Comparison of ENCODE assay signal across 21 mouse cellular contexts in genomic region chr1:71312171-71312570, GRCm38 (mm10).
DNase-seq lines count a peak whose midpoint lies in the region.
"Had no signal": no experiment of that assay in that cellular context is flagged by ENCODE, and none has a peak within 500 bp of the region (broad histone marks: within the 10 kb centered on the region; RNA-seq: fewer than 3 reads in every experiment).

No protein-coding gene starts in this region.

- H3K9me3 ChIP-seq in heart, embryonic 10.5 days, result no peaks in the 10 kb centered on the region
- H3K9me3 ChIP-seq: embryonic facial prominence, embryonic 10.5 days; embryonic facial prominence, embryonic 13.5 days; forebrain, embryonic 13.5 days; hindbrain, embryonic 15.5 days had no signal

- intact Hi-C loops in heart, postnatal 10 days (cut with DNase I), result no loop called here

- peak; percentile 27 to 51 for DNase-seq in heart, adult 18-20 months
- no peak for DNase-seq in heart, adult 11 months
- DNase-seq in heart, adult 9 months (ENCODE audit: low spot score in 2 of 2), result peak; percentile 4 to 14
- DNase-seq in heart, embryonic 10.5 days (ENCODE audit: low spot score), result no peak
- peak; percentile 25 to 46 for DNase-seq in heart, postnatal 10 days
- no peak for DNase-seq in frontal cortex, postnatal 25 days (ENCODE audit: low spot score in 2 of 2)
- DNase-seq: adrenal gland, adult 8-10 months; adrenal gland, postnatal 25 days; cerebellum, adult 11-12 months; cerebellum, adult 8-10 months; cerebellum, postnatal 10 days; cerebellum, postnatal 36 days; embryo, embryonic 11 days; gastrocnemius, adult 2 months; gastrocnemius, postnatal 14 days; kidney, adult 2 months had no signal

- H3K27ac ChIP-seq in heart, embryonic 10.5 days, result no peak overlapping the region
- H3K27ac ChIP-seq: embryonic facial prominence, embryonic 10.5 days; embryonic facial prominence, embryonic 13.5 days; forebrain, embryonic 13.5 days; gastrocnemius, adult 2 months; hindbrain, embryonic 15.5 days had no signal

- peaks cover 5% of the 10 kb centered on the region; the same call in 1 of the 2 replicates for H3K4me1 ChIP-seq in heart, embryonic 10.5 days
- H3K4me1 ChIP-seq: embryonic facial prominence, embryonic 13.5 days; forebrain, embryonic 13.5 days; hindbrain, embryonic 15.5 days had no signal

- WGBS in heart, embryonic 10.5 days, result 62% methylated on average over 4 of the region's 4 CpGs

- H3K27me3 ChIP-seq in heart, embryonic 10.5 days (ENCODE audit: insufficient read depth, poor library complexity, severe bottlenecking), result no peaks in the 10 kb centered on the region
- H3K27me3 ChIP-seq: embryonic facial prominence, embryonic 13.5 days; forebrain, embryonic 13.5 days; hindbrain, embryonic 15.5 days had no signal

- H3K36me3 ChIP-seq in heart, embryonic 10.5 days, result no peaks in the 10 kb centered on the region
- H3K36me3 ChIP-seq: embryonic facial prominence, embryonic 10.5 days; embryonic facial prominence, embryonic 13.5 days; hindbrain, embryonic 15.5 days had no signal

- no peak overlapping the region for H3K4me3 ChIP-seq in heart, embryonic 10.5 days
- H3K4me3 ChIP-seq: embryonic facial prominence, embryonic 10.5 days; embryonic facial prominence, embryonic 13.5 days; erythroblast, embryonic 14.5 days; forebrain, embryonic 13.5 days; gastrocnemius, adult 2 months; hindbrain, embryonic 15.5 days had no signal

Comparison
In these comparisons a context has a peak if more than half of its experiments do, and no peak if none do; other contexts are left out.
1. DNase-seq: peak in heart, adult 18-20 months (2 of 2), heart, adult 9 months (2 of 2) and heart, postnatal 10 days (2 of 2); none in heart, adult 11 months (single experiment), heart, embryonic 10.5 days (single experiment) and frontal cortex, postnatal 25 days (0 of 2).